Mouse (Mus musculus) forebrain, embryonic 11.5 days (tissue): ENCODE measurements around the gene Spop. TPM values are rescaled to one million over a fixed set of nuclear protein-coding genes. Genes with fewer than 3 reads are reported as not detected.

Source experiments
- ATAC-seq: fragments of 200-750 bp; cut with Nextera tagmentation; replicated peaks from 2 replicates; pipeline ENCODE4 v1.8.0; 2017; ENCODE audit warnings: moderate TSS enrichment; ENCODE audit not compliant: low FRiP score
- DNase-seq: peaks from one replicate; pipeline ENCODE4 v3.0.0-alpha.2; 2017; ENCODE audit warnings: low spot score
- H3K27ac ChIP-seq: fragments of 300-500 bp; sonication (generic); 2 replicates; pipeline ENCODE4 v1.5.1; 2014; ENCODE audit warnings: low read depth, low read length
- H3K27me3 ChIP-seq: fragments of 300-500 bp; sonication (generic); 2 replicates; pipeline ENCODE4 v1.6.1; 2014; ENCODE audit warnings: mild to moderate bottlenecking, low read length, mixed read lengths; ENCODE audit not compliant: control insufficient read depth, insufficient read depth
- H3K36me3 ChIP-seq: fragments of 300-500 bp; sonication (generic); 2 replicates; pipeline ENCODE4 v1.6.1; 2014; ENCODE audit warnings: mild to moderate bottlenecking, low read length, moderate library complexity, mixed read lengths; ENCODE audit not compliant: control insufficient read depth, insufficient read depth
- H3K4me1 ChIP-seq: fragments of 300-500 bp; sonication (generic); replicated peaks from 2 replicates; pipeline ENCODE4 v1.6.1; 2014; ENCODE audit warnings: low read length, mixed read lengths; ENCODE audit not compliant: control insufficient read depth, insufficient read depth
- H3K4me2 ChIP-seq: fragments of 300-500 bp; sonication (generic); 2 replicates; pipeline ENCODE4 v1.6.1; 2014; ENCODE audit warnings: low read depth, mild to moderate bottlenecking, low read length, moderate library complexity, mixed read lengths; ENCODE audit not compliant: severe bottlenecking
- H3K4me3 ChIP-seq: fragments of 300-500 bp; sonication (generic); 2 replicates; pipeline ENCODE4 v1.5.1; 2014; ENCODE audit warnings: low read depth, low read length
- H3K9ac ChIP-seq: fragments of 300-500 bp; sonication (generic); 2 replicates; pipeline ENCODE4 v1.6.1; 2014; ENCODE audit warnings: low read length
- H3K9me3 ChIP-seq: fragments of 300-500 bp; sonication (generic); 2 replicates; pipeline ENCODE4 v1.6.1; 2016; ENCODE audit warnings: low read length, mixed read lengths; ENCODE audit not compliant: control insufficient read depth
- WGBS: fragments of 180-500 bp; shearing (Covaris S2); extraction: QIAGEN DNeasy Blood & Tissue Kit; methylation state at CpG from one replicate; pipeline ENCODE4 v1.1.7; 2014; 5-methylcytosine and 5-hydroxymethylcytosine counted together
- polyA plus RNA-seq: library from polyadenylated mRNA; unstranded; fragments of >200 nt; fragmentation: Nextera tagmentation; extraction: Ambion mirVana; gene quantifications from 2 replicates; pipeline ENCODE4 v1.2.1, GENCODE M21; 2014

The Spop gene
- 144 and 146 TPM in 2 replicates for polyA plus RNA-seq

GRCm38 (mm10) chr11:95413641-95414535, at the start of gene Spop:
Gene Spop (plus strand): TSS chr11:95414080.
- Histone ChIP-seq H3K4me2 (peak within 1 kb of the TSS; percentile 62), H3K9me3 (no peaks in the 10 kb centered on the region), H3K36me3 (no peaks in the 10 kb centered on the region), H3K27me3 (peaks cover 2% of the 10 kb centered on the region; the same call in 1 of the 2 replicates), H3K9ac (peak within 1 kb of the TSS; percentile 64), H3K4me1 (peaks cover 3% of the 10 kb centered on the region; the same call in 1 of the 2 replicates), H3K4me3 (peak within 1 kb of the TSS; percentile 46), H3K27ac (peak within 1 kb of the TSS; percentile 93)
- peak; percentile 95 for DNase-seq
- peak; percentile 82 for ATAC-seq
- WGBS = 3% methylated on average over 51 of the region's 58 CpGs

DNA sequence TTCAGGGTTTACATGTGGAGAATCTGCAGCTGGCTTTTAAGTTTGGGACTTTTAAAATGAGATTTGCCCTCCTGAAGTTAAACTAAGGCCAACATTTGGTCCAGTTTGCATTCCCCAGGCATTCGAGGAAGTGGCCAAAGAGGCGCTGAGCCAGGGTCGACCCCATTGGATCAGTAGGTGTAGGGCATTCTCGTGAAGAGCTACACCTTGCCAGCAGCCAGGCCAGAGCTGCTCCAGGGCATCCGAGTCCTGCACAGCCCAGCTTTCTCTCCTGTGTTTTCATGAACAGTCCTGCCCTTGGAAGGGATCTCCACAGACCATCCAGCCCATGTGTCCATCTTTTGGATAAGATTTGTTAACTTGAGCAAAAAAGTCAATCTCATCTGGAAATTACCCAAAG, 49.5 kb upstream of the Spop start:
- Histone ChIP-seq H3K4me2 (no peak overlapping the region), H3K36me3 (no peaks in the 10 kb centered on the region), H3K27ac (no peak overlapping the region), H3K4me1 (no peaks in the 10 kb centered on the region), H3K27me3 (no peaks in the 10 kb centered on the region), H3K4me3 (no peak overlapping the region), H3K9ac (no peak overlapping the region), H3K9me3 (no peaks in the 10 kb centered on the region)
- ATAC-seq (no peak), DNase-seq (no peak)
- WGBS = 88% methylated on average over 5 of the region's 5 CpGs

- WGBS = 88% methylated on average over 10 of the region's 10 CpGs
- H3K36me3 ChIP-seq = no peaks in the 10 kb centered on the region
- H3K27me3 ChIP-seq = no peaks in the 10 kb centered on the region
- DNase-seq (no peak), ATAC-seq (no peak)
- H3K9ac ChIP-seq = no peak overlapping the region
- H3K9me3 ChIP-seq = no peaks in the 10 kb centered on the region
- no peak overlapping the region for H3K4me2 ChIP-seq
- no peaks in the 10 kb centered on the region for H3K4me1 ChIP-seq
- H3K27ac ChIP-seq = no peak overlapping the region
- H3K4me3 ChIP-seq = no peak overlapping the region
These were observed 48.3 kb upstream of the Spop start for GRCm38 (mm10) chr11:95365596-95365995.

DNA sequence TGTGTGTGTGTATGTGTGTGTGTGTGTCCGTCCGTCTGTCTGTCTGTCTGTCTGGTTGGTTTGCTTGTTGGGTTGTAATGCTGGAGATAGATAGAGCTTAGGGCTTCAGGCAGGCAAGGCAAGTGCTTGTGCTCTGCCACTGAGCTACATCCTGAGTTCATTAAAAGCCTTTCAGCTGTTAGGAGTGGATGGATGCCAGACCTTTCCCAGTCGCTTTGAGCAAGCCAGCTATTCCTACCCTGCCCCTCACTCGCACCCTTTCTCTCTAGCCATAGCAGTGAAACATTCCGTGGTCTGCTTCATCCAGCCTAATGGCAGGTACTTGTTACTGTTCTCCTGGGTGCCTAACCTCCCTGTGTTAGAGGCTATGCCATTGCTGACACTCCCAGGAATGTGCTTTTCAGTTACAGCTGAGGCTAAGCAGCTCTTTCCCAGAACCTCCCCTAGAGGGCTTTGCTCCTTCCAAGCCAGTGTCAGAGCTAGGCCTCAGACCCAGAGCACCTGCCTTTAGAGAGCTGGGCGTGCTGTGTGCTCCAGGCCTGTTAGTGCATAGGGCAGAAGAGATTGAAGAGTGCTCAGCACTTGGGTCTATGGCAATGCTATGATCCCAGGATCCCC, 47.5 kb upstream of the Spop start:
- DNase-seq (no peak), ATAC-seq (no peak)
- Histone ChIP-seq H3K36me3 (no peaks in the 10 kb centered on the region), H3K9me3 (no peaks in the 10 kb centered on the region), H3K4me3 (no peak overlapping the region), H3K4me1 (no peaks in the 10 kb centered on the region), H3K9ac (no peak overlapping the region), H3K27ac (no peak overlapping the region), H3K4me2 (no peak overlapping the region), H3K27me3 (no peaks in the 10 kb centered on the region)
- 91% methylated on average over 6 of the region's 6 CpGs for WGBS

DNA sequence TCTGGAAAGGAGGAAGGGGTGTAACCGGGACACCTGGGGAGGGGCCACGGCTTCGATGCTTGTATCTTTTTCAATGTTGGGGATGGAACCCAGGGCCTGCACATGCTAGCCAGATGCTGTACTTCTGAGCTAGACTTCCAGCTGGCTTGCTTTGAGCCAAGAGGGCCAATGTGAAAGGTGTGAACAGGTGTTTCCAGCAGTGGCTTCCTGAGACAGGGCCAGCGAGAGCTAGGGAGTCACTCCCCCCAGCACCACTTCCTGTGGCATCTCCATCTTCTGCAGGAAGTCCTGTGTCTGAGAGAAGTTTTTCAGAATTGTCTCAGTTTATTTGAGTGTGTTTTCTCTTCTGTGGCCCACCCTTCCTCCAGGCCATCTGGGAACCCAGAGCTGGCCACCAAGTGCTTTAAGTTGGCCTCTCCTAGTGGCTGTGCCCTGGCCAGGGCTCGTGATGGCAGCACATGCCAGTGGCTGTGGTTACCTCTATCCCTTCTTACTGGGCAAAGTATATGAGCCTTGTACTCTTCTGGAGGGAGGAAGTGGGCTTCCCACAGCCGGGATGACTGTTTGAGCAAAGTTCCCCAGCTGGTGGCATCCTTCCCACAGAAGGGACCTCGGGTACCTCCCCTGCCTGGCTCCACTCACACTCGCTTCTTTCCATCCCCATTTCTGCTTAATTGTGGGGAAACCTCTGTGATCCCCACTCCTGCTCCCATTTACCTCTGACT, 46.7 kb upstream of the Spop start:
- DNase-seq = no peak
- Histone ChIP-seq H3K4me1 (no peaks in the 10 kb centered on the region), H3K36me3 (no peaks in the 10 kb centered on the region), H3K27me3 (no peaks in the 10 kb centered on the region), H3K27ac (no peak overlapping the region), H3K9me3 (no peaks in the 10 kb centered on the region), H3K4me3 (no peak overlapping the region), H3K9ac (no peak overlapping the region), H3K4me2 (no peak overlapping the region)
- no peak for ATAC-seq
- WGBS = 88% methylated on average over 8 of the region's 8 CpGs

DNA sequence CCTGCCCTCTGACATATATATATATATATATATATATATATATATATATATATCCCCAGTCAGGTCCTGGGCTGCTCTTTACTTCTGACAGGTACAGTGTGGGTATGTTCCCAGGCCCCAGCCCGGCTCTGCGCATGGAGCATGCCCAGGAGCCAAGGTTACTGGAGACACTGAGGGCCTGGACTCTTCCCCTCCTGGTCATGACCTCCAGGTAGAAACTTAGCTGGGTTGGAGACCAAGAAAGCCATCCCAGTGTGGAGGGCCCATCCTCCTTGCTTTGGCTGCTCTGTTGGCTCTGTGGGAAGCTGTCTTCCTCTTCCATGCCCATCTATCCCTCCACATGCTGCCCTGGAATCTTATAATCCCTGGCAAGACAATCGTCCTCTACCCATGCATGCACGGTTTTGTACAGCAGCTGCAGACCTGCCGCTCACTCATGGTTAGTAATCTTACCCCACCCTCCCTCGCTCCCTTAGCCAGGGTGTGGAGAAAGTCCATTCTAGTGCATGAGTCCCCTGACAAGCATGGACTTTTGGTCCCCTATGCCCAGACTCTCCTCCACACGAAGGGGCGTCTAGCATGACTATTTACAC, 45.6 kb upstream of the Spop start:
- ATAC-seq (no peak), DNase-seq (no peak)
- H3K4me2 ChIP-seq = no peak overlapping the region
- H3K9me3 ChIP-seq = no peaks in the 10 kb centered on the region
- no peak overlapping the region for H3K27ac ChIP-seq
- WGBS = 90% methylated on average over 8 of the region's 8 CpGs
- H3K27me3 ChIP-seq = no peaks in the 10 kb centered on the region
- no peak overlapping the region for H3K9ac ChIP-seq
- no peak overlapping the region for H3K4me3 ChIP-seq
- H3K36me3 ChIP-seq = no peaks in the 10 kb centered on the region
- no peaks in the 10 kb centered on the region for H3K4me1 ChIP-seq

GRCm38 (mm10) chr11:95368871-95369270, 45.0 kb upstream of the Spop start:
- DNase-seq (no peak), ATAC-seq (no peak)
- H3K9ac ChIP-seq = no peak overlapping the region
- H3K4me2 ChIP-seq = no peak overlapping the region
- H3K9me3 ChIP-seq = no peaks in the 10 kb centered on the region
- H3K4me3 ChIP-seq = no peak overlapping the region
- no peaks in the 10 kb centered on the region for H3K36me3 ChIP-seq
- no peak overlapping the region for H3K27ac ChIP-seq
- no peaks in the 10 kb centered on the region for H3K4me1 ChIP-seq
- H3K27me3 ChIP-seq = no peaks in the 10 kb centered on the region
- 93% methylated on average over 4 of the region's 4 CpGs for WGBS
